Mouse (Mus musculus): ENCODE measurements at regions not wholly inside any gene's neighbourhood (a gene's known extent, or its start where the extent isn't known, plus 50 kb on each side); places are given as distances from the start of the nearest gene placed in this dataset.

- TF ChIP-seq TCF12 (IDR thresholded peaks at IDR 0.05; ENCODE audit: low read depth, low read length) (no peak), BHLHE40 (IDR thresholded peaks at IDR 0.05; ENCODE audit: low read depth, low read length) (no peak), ZNF384 (IDR thresholded peaks at IDR 0.05; ENCODE audit: low read depth, low read length) (no peak), ZMIZ1 (IDR thresholded peaks at IDR 0.05; ENCODE audit: low read depth, low read length) (no peak), CTCF (conservative IDR thresholded peaks at IDR 0.05 in 1 of 2, IDR thresholded peaks at IDR 0.05 in 1 of 2; ENCODE audit: low read depth in 2 of 2, low read length in 2 of 2) (no peak), EP300 (IDR thresholded peaks at IDR 0.05; ENCODE audit: low read length) (no peak), ZC3H11A (IDR thresholded peaks at IDR 0.05; ENCODE audit: low read depth, low read length) (no peak)
Observed at GRCm38 (mm10) chr11:114387091-114387490, 281.2 kb upstream of the Rpl38 start.

Measured in CH12.LX (cell line).